Mouse (Mus musculus): ENCODE measurements around the gene Hdac6.

The Hdac6 gene

GRCm38 (mm10) chrX:7947108-7947899 lies at the start of gene Hdac6:
TSS of gene Hdac6 (minus strand) at chrX:7947889.
- no peak for DNase-seq (ENCODE audit: low read depth, low spot score)

GRCm38 (mm10) chrX:7993068-7993735 lies 45.5 kb upstream of the Hdac6 start:
- no peak for DNase-seq (ENCODE audit: low read depth, low spot score)

GRCm38 (mm10) chrX:7992379-7993067 lies 44.8 kb upstream of the Hdac6 start:
- no peak for DNase-seq (ENCODE audit: low read depth, low spot score)

DNA sequence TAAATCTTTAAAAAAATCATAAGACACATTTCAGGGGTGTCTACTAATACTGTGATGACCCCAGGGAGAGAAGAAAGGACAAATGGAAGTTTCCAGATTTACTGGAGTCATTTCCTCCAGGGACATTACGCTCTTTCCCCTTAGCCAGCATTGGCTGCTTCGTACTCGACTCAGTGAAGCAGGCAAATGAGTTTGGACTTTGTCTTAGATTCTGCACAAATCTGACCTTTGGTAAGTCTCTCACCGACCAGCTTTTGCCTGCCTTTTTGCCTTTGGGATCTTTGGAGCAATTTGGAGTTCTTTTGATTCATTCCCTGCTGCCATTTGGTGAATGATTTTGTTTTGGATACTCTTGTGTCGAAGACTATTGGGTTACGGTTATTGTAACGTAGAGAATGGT lies 33.7 kb upstream of the Hdac6 start:
- no peak for DNase-seq (ENCODE audit: low read depth, low spot score)

DNA sequence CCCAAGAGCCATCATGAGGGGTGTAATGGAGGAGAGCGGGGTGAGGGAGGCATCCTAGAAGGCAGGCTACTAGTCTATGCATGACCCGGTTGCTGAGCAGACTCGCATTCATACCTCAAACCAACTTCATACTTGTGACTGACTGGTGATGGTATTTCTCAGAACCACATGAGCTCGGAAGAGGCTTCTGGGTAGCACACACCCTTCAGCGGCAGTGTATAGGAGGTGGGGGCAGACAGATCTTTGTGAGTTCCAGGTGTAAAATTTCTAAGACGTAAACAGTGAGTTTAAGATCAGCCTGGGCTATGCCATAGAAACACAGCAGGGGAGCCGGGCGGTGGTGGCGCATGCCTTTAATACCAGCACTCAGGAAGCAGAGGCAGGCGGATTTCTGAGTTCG lies 30.2 kb upstream of the Hdac6 start, which contains the start of gene Gata1:
Gene Gata1, minus strand, starts transcription at position 180 of the 400 bp plus-strand sequence.
- no peak for DNase-seq (ENCODE audit: low read depth, low spot score)

GRCm38 (mm10) chrX:7971292-7971691 lies 23.6 kb upstream of the Hdac6 start:
- DNase-seq (ENCODE audit: low read depth, low spot score), result no peak

- no peak for DNase-seq (ENCODE audit: low read depth, low spot score)
Measured at GRCm38 (mm10) chrX:7968899-7969298, 21.2 kb upstream of the Hdac6 start.

- no peak for DNase-seq (ENCODE audit: low read depth, low spot score)
Measured at GRCm38 (mm10) chrX:7968226-7968625, 20.5 kb upstream of the Hdac6 start.

GRCm38 (mm10) chrX:7967596-7968201 lies 20.0 kb upstream of the Hdac6 start:
- DNase-seq (ENCODE audit: low read depth, low spot score), result no peak

GRCm38 (mm10) chrX:7966161-7966560 lies 18.5 kb upstream of the Hdac6 start:
- no peak for DNase-seq (ENCODE audit: low read depth, low spot score)

- DNase-seq (ENCODE audit: low read depth, low spot score), result no peak
Measured at GRCm38 (mm10) chrX:7963829-7964626, 16.3 kb upstream of the Hdac6 start.

DNA sequence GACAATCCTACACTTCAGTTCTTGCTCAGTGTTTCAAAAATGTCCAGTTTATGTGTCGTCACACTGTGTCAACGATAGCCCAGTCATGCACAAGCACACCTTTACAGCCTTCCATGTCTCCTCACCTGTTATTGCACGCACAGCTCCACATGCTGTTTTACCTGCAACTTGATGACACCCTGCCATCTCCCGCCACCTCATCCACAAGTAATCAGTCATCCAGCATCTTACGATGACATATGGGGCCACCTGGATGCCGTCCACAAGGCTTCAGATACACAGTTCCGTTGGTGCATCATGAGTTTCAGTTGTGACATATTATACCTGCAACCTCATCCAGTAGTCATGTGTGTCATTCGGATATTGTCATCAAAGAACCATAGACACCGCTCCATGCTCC lies 11.2 kb upstream of the Hdac6 start:
- DNase-seq (ENCODE audit: low read depth, low spot score), result no peak

DNA sequence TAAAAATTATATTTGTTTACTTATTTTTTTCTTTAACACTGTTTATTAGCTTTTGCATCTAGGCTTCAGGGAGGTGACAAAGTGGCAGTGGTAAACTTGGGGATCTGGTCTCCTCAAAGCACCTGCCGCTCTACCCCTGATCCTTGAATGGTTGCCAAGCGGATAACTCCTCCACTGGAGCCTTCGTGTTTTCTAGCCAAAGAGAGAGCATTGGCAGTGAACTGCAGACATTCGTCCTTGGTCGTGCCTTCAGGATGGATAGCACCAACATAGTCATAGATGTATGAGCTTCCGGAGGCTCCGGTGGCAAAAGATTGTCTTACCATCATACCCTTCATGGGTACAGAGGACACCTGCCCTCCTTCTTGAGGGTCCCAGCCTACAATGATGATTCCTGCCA lies 2.4 kb upstream of the Hdac6 start:
- no peak for DNase-seq (ENCODE audit: low read depth, low spot score)

- peak; percentile 87 for DNase-seq (ENCODE audit: low read depth, low spot score)
Measured at GRCm38 (mm10) chrX:7947900-7948492, 307 bp upstream of the Hdac6 start.

DNA sequence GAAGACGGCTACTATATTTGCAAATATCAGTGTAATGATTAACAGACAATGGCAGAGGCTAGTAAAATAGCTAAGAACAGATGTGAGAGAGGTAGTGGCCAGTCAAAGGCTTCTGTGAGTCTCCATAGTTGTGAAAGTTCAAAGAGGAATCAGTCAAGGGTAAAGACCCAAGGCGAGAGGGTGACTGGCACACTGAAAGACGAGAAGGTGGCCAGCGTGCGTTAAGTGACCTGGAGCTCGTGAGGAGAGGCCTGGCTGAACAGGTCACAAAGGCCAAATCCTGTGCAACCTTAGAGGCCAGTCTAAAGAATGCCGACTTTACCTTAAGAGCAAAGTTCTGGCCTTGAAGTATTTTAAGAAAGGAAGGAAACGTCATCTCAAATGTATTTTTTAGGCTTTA lies 2.1 kb downstream of the Hdac6 start:
- DNase-seq (ENCODE audit: low read depth, low spot score), result no peak

- DNase-seq (ENCODE audit: low read depth, low spot score), result no peak
Measured at GRCm38 (mm10) chrX:7937667-7938066, 10.0 kb downstream of the Hdac6 start.

DNA sequence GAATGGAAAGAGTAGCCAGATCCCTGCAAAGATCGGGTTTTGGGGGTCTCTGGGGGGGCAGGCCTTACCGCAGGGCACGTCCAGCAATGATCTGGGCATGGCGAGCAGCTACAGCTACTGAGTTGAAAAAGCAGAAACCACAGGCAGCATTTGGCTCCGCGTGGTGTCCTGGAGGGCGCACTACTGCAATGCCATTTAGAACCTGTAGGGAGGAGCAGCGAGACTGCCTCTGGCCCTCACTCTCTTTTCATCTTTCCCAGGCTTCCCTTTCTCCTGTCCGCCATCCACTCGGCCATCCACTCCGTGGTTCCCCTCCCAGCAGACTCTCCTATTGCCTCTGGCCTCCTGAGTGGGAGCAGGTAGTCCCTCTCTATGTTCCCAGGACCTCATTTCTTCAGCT lies 10.8 kb downstream of the Hdac6 start:
- DNase-seq (ENCODE audit: low read depth, low spot score), result no peak

- no peak for DNase-seq (ENCODE audit: low read depth, low spot score)
Measured at GRCm38 (mm10) chrX:7928270-7928790, 19.4 kb downstream of the Hdac6 start, which contains the start of gene Eras. TSS of gene Eras (minus strand) at chrX:7928607.

DNA sequence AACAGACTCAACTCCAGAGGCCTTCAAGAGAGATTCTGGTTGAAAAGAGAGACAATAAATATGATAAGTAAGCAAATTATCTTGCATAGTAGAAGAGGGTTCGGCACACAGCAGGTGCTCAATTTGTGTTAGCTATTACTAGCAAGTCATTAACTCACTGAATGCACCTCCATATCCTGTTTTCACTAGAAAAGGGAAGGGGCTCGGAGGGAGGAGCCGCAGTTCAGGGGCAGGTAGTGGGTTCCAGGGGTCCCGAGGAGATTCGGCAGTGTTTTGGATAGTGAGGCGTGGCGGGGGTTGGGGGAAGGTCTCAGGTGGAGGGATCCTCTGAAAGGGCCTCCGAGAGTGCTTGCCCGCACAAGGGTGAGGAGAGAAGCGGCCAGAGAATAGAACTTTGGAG lies 20.6 kb downstream of the Hdac6 start:
- no peak for DNase-seq (ENCODE audit: low read depth, low spot score)

DNA sequence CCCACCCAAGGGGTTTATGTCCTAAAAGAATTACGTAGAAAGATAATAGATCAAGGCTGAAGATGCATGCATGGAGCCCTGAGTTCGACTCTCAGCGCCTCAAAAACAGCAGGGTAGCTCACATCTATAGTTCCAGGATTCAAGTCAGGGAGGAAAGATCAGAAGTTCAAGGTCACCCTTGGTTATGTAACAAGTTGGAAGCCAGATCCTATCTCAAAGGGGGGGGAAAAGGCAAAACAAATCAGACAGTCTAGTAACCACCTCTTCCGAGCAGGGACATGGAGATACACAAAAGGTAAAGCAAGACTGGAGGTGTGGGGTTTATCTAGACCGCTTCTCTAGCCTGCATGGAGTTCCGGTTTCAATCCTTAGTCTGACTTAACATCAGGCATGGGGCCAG lies 21.4 kb downstream of the Hdac6 start:
- DNase-seq (ENCODE audit: low read depth, low spot score), result no peak

- DNase-seq (ENCODE audit: low read depth, low spot score), result no peak
Measured at GRCm38 (mm10) chrX:7922032-7922431, 25.7 kb downstream of the Hdac6 start.

Measured in embryo, embryonic 11.5 days (tissue).